Mouse (Mus musculus) ovary, postnatal 36 days (tissue): ENCODE measurements at regions not wholly inside any gene's neighbourhood (a gene's known extent, or its start where the extent isn't known, plus 50 kb on each side); places are given as distances from the start of the nearest gene placed in this dataset.

Experiments
- DNase-seq: peaks from one replicate; pipeline ENCODE4 v3.0.0; 2022; ENCODE audit warnings: low spot score, mixed read lengths

DNA sequence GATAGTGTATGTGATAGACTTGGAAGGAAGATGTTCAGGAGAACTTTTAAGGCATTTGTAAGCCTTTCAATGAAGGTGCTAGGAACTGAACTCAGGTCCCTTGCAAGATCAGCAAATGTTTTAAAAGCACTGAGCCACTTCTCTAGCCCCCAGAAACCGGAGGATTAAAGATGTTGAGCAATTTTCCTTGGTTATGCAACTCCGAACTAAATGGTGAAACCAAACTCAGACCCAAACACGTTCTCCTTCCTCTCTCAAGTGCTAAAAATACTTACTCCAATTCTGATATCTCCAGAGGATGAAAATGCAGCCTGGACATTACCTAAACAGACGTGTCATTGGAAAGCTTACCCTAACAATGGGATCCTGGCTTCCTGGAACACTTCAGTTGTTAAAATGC is 378.8 kb downstream of the Kcnj2 start:
- DNase-seq, result no peak

GRCm38 (mm10) chr11:111445764-111446163 is 379.8 kb downstream of the Kcnj2 start:
- DNase-seq, result no peak

GRCm38 (mm10) chr11:111450811-111451494 is 385.0 kb downstream of the Kcnj2 start:
- DNase-seq, result no peak

- DNase-seq, result no peak
Measured at GRCm38 (mm10) chr11:111460046-111460445, 394.1 kb downstream of the Kcnj2 start.

DNA sequence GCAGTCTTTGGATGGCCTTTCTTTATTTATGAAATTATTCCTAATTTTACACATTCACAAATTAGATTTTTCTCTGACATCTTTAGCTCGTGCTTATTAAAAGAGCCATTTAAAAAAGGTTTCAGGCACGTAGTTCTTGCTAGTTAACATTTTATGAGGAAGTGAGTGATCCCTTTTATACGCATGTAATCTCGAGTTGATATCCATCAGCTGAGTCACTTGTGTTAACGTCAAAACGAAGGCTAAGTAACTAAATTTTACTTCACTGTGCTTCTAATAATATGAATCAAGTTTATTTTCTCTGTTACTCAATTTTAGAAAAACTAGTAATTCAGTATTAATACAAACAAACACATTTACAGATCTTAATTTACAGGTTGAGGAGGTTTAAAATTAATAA is 419.0 kb downstream of the Kcnj2 start:
- no peak for DNase-seq

DNA sequence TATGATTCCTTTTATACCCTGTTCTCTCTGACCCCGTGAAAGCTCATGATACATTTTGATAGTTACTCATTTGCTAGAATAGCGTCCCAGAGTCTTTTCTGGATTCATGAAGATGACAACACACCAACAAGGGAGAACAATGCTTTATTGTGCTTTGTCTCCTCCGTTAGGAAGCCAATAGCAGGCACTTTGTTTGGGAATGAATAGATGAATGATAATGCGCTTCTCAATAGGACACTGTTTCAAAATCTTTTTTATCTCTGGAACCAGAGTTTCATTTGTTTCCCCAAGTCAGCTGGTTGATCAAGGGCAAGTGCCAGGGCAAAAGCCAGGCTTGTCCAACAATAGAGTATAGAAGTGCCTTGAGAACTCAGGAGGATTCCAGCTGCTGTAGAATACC is 446.5 kb downstream of the Kcnj2 start:
- no peak for DNase-seq

DNA sequence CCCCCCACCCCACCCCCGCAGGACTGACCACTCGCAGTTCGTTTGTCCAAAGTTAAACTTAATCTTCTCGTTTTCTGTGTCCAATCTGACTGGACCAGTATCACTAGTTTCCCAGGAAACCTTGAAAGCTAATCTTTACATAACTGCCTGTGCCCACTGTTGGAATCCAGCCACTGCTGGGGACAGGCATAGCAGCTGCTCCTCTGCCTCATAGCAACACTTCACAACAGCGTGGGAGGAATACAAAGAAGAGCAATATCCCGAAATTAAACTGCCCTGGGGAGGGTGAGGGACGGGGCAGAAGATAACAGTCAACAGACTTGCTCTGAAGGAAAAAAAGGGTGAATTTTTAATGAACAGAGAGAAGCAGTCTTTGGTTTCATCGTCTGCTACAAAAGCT is 456.8 kb downstream of the Kcnj2 start:
- DNase-seq, result peak; percentile 34

DNA sequence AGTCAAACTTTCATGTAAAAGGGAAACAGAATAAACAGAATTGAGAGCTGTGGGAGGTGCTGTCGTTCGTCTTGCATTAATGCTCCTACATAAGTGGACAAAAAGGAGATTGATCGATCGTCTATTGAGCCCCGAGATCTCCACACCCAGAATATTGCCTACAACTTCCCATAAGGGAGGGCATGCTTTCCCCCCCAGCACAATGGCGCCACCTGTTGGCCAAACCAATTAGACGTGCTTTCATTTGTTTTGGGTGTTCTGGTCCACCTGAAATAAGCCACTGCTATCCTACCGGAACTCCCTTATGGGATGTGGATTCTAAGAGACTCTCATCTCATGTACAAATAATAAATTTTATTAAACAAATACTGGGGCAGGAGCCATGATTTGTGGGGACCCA is 457.5 kb downstream of the Kcnj2 start:
- peak; percentile 68 for DNase-seq

DNA sequence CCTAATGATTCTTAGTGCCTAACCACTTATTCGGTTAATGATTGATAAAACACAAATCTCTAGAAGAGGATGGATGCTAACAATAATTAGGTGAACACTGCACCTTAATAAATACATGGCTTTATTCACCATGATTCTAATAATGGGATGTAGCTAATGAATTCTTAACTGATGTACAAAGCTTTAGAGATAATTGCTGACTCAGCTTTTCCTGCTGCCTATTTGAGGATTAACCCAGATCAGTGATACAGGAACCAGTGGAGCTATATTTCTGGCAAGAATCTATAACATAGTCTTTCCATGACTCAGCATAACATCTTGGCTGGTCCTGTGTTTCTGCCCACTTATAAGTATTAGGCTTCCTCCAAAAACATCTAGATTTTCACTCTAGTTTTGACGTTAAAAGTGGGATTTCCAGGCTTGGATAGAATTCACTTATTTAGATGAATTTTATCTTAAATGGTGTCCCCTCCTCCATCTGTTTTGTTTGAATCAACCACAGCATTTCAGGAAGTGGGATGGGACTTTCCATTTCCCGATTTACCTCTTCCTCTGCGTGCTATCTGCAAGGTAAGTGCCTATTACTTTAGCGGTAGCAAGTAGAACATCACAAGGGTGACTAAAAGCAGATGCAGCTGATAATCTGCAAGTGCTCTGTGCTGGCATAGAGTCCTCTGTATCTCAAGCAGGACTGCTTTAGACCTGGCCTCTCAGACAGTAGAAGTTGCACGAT is 460.2 kb downstream of the Kcnj2 start:
- no peak for DNase-seq

DNA sequence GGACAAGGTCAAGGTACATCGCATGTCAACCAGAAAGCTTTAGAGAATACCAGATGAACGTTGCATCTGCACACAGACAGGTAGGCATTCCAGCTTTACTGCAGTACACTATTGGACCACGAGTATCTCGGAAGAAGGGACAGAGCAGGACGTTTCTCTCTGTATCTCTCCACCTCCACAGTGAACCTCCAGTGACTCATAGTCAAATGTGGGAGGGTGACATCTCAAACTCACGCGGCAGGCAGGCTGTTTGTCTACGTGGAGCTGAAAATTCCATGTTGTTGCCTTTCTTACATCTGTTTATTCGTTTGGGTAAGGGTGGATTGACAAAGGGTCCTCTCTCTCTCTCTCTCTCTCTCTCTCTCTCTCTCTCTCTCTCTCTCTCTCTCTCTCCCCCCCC is 463.6 kb downstream of the Kcnj2 start:
- DNase-seq, result no peak

GRCm38 (mm10) chr11:111530912-111531311 is 464.9 kb downstream of the Kcnj2 start:
- no peak for DNase-seq

DNA sequence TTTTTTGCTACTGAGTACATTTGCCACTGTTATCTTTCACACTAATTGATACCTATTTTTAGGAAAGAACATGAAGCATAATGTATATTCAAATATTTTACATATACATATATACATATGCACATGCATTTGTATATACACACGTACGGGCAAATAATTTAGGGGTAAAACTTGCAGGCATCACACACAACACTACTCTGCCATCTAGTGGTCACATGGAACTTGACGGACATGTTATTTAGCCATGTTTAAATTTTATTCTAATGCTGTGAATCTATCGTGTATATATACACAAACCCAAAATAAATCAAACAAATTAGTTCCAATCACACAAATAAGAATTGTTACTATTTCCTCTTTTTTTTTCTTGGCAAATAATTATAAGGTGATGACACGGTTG is 466.5 kb downstream of the Kcnj2 start:
- no peak for DNase-seq

GRCm38 (mm10) chr11:111536040-111536836 is 470.3 kb downstream of the Kcnj2 start:
- DNase-seq, result peak; percentile 18

- peak; percentile 17 for DNase-seq
Measured at GRCm38 (mm10) chr11:111537654-111538053, 471.7 kb downstream of the Kcnj2 start.

- no peak for DNase-seq
Measured at GRCm38 (mm10) chr11:111539960-111540359, 474.0 kb downstream of the Kcnj2 start.

DNA sequence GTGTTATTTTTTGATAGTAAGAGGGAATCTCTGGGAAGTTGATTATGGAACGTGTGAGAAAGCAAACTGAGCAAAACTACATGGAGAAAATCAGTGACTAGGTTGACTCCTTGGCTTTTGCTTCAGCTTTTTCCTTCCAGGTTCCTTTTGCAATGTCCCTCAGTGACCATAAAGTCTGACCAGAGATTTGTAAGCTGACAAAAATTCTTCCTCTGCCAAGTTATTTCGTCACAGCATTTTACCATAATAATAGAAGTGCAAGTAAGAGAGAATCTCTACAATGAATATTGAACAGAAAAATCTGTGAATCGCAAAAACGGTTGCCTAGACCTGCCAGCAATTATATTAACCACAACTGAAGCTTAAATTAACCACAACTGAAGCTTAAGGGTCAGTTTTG is 479.3 kb downstream of the Kcnj2 start:
- DNase-seq, result no peak

DNA sequence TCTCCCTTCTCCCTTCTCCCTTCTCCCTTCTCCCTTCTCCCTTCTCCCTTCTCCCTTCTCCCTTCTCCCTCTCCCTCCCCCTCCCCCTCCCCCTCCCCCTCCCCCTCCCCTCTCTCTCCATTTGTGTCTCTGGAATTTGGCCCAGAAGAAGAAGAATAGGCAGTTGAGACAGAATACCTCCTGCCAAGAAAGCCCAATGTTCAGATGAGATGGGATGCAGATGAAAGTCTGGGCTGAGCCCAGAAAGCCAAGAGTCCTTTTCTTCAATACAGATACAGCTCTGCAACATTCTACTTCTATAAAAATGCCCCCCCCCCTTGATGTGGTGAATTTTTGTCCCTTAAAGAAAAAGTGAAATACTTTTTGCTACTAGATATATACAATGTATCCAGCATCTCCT is 489.2 kb downstream of the Kcnj2 start:
- no peak for DNase-seq

GRCm38 (mm10) chr11:111555615-111556014 is 489.7 kb downstream of the Kcnj2 start:
- DNase-seq, result no peak

DNA sequence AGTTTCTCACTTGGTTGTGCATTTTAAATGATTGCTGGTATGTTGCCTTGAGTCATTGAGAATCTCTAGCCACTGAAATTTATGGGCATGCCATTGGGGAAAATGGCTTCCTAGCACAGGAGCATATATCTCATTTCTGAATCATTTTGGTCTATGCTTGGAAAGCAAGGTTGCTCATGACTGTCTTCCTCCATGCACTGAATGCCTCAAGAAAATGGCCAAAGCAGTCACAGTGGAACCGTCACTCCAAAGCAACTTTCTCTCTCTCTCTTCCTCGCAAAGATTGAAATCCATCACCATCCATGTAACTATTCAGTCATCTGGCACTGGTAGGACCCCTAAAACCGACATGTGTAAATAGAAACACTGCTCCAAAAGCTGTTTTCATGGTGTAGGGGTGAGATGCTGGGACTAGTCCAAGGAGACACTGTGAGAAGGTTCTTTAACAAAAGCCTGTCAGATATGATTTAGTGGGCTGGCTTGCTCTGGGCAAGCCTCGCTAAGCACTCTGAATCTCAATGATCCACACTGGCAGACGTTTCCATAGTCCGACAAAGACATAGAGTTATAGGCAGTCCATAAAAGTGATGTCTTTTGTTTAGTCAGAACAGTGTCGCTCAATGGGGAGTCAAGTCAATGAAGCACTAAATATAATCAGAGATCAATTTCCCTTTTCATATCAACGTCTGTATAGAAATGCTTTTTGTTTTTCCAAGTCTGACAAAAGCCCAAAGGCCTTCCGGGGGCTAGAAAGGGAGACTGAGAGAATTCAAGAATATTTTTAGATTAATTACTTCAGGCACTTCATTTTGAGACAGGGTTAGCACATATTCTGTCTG is 492.6 kb downstream of the Kcnj2 start:
- DNase-seq, result no peak

GRCm38 (mm10) chr11:111563171-111563570 is 497.2 kb downstream of the Kcnj2 start:
- no peak for DNase-seq

GRCm38 (mm10) chr11:111568041-111568440 is 502.1 kb downstream of the Kcnj2 start:
- DNase-seq, result no peak

GRCm38 (mm10) chr11:111568876-111569275 is 502.9 kb downstream of the Kcnj2 start:
- no peak for DNase-seq
